Mouse (Mus musculus) retina, embryonic 14.5 days (tissue): ENCODE data around the gene Urm1.
"Not testable (repeated sequence)": the region's sequence is repeated elsewhere in the genome, so short reads cannot be mapped to it uniquely, and the experiment has no call there.

Experiments used
- DNase-seq: peaks from one replicate; pipeline ENCODE4 v3.0.0-alpha.2; 2015; ENCODE audit warnings: low spot score

Gene Urm1

GRCm38 (mm10) chr2:29820025-29820817 lies at the start of gene Urm1:
Urm1 (plus strand) TSS chr2:29820075.
- DNase-seq, result peak; percentile 90

GRCm38 (mm10) chr2:29770162-29770561 lies 49.7 kb upstream of the Urm1 start:
- no peak for DNase-seq

DNA sequence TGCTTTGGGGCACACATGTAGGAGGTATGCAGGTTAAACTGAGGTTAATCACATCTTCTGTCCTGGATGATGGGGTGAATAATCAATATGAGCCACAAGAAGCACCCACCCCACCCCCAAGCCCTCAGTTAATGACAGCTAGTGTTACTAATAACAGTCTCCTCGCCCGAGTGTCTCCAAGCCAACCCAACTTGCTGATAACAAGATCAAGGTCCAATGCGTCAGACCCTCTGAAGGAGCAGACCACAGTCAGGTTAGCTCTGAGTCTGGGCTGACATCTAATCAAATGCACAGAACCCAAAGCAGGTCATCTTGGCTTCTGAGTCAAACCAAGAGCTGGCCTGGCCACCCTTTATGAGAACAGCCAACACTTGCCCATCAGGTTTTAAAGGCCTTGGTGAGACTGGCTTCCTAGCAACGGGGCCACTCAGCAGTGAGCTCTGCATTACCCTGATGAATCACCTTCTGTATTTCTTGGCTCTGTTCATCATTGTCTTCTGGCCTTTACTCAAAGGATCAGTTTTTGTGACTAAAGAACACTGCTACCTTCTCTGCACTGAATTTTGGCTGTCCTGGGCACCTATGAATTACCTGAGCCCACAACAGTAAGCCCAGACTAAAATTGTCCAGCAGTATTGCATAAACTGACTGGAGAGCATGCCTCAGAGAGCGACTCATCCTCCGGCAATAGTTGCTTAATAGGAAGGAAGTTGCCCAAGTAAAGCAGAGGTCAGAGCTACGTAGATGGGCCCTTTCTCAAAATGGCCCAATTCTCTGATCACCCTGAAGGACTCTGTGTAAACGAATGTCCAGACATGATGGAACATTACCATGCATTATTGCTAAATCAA lies 48.0 kb upstream of the Urm1 start:
- no peak for DNase-seq

- no peak for DNase-seq
These were observed 46.6 kb upstream of the Urm1 start for GRCm38 (mm10) chr2:29773323-29773722.

- not testable (repeated sequence) for DNase-seq
These were observed 38.6 kb upstream of the Urm1 start for GRCm38 (mm10) chr2:29781256-29781655.

DNA sequence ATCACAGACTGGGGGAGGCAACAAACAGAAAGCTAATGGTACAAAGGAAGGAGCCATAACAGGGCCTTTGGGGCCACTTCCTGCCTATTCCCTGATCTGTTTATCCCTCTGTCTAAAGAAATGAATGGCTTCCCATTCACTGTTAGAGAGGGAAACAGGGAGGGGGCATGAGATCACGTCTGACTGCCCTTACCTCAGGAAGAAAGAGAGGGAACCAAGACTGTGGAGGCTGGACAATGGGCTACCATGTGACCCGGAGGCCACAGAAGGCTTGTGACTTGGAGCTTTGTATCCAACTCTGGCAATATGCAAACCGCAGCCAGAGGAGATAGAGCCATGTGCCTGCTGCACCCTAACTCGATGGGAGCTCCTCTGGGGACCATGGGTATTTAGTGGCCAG lies 35.6 kb upstream of the Urm1 start:
- no peak for DNase-seq

DNA sequence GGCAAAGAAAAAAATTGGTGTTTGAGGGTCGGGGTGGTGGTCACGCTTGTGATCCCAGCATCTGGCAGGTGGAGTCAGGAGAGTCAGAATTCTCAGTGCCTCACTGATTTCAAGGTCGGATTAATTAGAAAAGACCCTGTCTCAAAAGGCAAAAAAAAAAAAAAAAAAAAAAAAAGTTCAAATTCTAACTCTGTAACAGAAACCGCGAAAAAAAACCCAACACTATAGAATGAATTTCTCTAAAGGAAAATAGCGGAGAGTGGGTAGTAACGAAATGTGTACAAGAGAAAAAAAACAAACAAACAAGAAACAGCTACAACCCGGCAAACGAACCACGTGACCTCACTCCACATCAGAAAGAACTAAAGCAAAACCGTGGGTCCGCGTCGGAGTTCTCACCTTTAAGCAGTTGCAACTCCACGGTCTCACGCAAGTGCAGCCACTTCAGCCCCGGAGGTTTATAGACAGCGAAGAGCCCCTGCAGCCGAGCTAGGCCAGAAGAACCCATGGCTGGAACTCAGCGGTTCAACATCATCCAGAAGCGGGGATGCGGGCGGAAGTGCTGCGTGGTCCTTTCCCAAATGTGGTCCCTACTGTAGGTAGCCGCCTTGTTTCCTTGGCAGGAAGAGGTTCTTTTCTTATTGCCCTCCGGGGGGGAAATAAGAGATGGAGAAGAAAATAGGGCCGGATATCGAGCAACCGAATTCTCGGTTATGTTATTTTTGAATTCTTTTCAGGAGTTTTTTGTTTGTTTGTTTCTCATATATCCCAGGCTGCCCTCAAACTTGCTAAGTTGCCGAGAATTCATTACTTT lies 32.6 kb upstream of the Urm1 start, which contains the start of gene Coq4:
Gene Coq4 (plus strand): TSS at position 390 of the 814 bp plus-strand sequence.
- DNase-seq, result peak; percentile 97

- peak; percentile 87 for DNase-seq
These were observed 31.8 kb upstream of the Urm1 start, which contains the start of gene Trub2 for GRCm38 (mm10) chr2:29787937-29788681. Trub2 (minus strand) TSS chr2:29788502.

DNA sequence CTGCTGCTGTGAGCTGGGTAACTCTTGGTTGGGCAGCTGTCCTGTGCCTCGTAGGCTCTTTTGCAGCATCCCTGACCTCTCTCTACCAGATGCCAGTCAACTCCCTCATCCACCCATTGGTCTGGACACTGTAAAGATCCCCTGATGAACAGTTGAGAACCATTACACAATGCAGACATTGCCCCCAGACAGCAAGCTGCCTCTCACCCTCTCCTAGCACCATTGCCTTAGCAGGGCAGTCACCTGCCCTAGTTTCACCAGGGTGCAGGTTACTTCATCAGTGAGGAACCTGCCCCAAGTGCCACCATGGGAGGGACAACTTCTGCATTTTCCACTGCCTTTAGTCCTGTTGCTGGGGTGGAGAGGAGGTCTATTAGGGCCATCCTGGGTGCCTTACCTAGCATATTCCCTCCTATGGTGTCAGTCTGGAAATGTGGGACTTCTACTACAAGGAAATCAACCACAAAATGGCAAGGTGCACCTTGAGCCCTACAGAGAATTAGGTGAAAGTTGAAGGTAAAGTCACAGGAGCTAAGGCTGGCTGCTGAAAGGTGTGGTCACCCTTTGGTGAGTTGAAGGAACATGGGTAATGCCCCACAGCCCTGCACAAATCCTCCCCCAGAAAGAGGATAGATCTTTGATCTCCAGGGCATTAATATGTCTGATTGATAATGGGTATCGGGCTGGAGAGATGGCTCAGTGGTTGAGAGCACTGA lies 26.9 kb upstream of the Urm1 start:
- DNase-seq, result no peak

DNA sequence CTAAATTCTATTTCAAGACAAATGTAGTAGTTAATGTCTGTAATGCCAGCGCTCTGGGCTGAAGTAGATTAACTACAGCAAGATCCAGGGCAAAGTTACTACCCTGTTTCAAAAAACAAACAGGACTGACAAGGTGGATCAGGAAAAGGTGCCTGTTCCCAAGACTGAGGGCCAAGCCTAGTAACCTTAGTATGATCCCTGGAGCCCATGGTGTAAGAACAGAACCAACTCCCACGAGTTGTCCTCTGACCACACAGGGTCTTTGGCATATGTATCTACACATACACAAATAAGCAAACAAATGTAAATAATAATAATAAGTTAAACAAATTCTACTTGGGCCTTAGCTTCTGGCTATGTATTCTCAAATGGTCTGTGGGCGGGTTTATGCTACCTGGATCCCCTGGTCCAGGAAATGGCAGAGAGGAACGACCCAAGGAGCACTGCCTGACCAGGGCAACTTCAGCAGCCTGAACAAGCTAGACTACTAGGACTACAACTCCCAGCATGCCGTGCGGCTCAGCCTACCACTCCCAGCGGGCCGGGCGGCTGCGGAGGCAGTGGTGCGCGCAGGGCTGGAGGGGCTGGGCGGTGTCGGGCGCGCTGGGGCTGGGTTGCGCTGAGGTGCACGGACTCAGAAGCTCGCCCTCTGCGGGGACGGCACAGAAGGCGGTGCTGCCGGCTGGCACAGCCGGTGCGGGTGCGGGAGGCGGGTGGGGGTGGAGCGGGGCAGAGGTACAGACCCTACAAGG lies 17.6 kb upstream of the Urm1 start, which contains the start of gene Slc27a4:
Gene Slc27a4 (plus strand): TSS at position 560 of the 752 bp plus-strand sequence.
- DNase-seq, result peak; percentile 96

DNA sequence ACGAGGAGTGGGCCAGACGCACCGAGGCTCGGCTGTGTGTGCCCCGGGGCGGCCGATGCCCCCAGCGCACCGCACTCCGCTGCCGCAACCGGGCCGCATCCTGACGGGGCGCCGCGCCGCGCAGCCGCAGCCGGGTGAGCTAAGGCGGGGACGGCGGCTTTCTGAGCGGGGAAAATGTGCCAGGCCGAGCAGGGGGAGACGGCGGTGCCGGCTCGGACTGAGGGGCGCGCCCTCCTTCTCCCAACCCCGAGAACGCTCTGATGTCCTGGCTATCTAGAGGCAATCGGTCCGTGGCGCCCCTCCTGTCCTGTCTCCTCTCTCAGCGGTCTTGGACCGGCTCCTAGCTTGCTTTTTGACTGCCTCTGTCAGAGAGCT lies 17.1 kb upstream of the Urm1 start:
- no peak for DNase-seq

DNA sequence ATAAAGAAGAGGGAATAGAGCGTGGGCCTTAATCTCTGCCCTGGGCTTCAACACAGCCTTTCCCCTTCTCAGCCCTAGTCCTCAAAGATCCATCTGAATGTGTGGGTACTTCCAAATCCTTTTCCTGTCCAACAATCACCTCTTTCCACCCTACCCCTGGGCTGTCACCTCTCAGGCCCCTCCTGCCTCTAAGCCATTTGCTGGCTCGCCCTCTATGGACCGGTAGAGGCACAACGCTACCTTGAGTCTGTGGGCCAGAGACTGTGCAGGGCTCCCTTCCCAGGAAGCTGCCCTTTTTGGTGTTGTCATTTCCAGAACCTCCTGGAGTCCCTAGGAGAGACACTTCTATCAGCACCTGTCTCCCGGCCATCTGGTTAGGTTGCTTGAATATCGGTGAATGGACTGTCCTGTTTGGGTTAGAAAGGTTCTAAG lies 16.5 kb upstream of the Urm1 start:
- peak; percentile 62 for DNase-seq

DNA sequence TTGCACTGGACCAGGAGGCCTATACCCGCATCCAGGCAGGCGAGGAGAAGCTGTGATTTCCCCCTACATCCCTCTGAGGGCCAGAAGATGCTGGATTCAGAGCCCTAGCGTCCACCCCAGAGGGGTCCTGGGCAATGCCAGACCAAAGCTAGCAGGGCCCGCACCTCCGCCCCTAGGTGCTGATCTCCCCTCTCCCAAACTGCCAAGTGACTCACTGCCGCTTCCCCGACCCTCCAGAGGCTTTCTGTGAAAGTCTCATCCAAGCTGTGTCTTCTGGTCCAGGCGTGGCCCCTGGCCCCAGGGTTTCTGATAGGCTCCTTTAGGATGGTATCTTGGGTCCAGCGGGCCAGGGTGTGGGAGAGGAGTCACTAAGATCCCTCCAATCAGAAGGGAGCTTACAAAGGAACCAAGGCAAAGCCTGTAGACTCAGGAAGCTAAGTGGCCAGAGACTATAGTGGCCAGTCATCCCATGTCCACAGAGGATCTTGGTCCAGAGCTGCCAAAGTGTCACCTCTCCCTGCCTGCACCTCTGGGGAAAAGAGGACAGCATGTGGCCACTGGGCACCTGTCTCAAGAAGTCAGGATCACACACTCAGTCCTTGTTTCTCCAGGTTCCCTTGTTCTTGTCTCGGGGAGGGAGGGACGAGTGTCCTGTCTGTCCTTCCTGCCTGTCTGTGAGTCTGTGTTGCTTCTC lies 4.0 kb upstream of the Urm1 start:
- no peak for DNase-seq

- peak; percentile 94 for DNase-seq
These were observed 2.2 kb upstream of the Urm1 start for GRCm38 (mm10) chr2:29817426-29818232.

- DNase-seq, result no peak
These were observed 512 bp upstream of the Urm1 start for GRCm38 (mm10) chr2:29819363-29819762.

- no peak for DNase-seq
These were observed 6.5 kb downstream of the Urm1 start for GRCm38 (mm10) chr2:29826318-29826925.

DNA sequence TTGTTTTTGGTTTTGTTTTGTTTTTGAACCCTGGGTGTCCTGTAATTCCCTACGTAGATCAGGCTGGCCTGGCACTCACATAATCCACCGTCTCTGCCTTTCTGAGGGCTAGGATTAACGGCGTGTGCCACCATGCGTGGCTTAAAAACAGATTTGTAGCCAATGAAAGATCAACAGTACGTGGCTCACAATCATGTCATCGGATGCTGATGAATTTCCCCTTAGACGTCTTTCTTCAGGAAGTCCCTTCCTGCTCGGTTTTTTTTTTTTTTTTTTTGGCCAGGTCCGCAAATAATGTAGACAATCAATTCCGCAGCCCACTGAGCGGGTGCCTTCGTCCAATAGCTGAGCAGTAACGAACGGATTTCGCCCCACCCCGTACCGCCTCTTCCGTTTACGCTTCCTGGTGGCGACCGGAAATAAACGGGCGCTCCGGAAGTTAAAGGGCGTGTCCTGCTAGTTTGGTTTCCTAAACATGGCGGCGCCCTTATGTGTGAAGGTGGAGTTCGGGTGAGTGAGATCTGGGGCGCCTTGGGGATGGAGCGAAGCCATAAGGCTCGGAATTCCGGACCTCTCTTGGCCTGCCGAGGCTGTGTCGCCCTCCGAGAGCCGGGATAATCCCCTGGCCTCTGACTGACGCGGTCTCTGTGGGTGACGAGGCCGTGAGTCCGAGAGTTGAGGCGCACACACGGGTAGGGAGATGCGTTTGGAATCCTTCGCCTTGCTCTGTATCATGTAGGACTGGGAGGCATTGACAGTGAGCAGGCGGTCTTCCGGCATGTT lies 7.2 kb downstream of the Urm1 start:
- DNase-seq, result peak; percentile 98
